Mouse (Mus musculus) cerebellum, adult 2 months (tissue): ENCODE measurements around the gene Trhde. TPM values are rescaled to one million over a fixed set of nuclear protein-coding genes. Genes with fewer than 3 reads are reported as not detected.

Source experiments
- DNase-seq, 2 experiments: peaks; one replicate each; pipeline ENCODE4 v3.0.0; 2021
- H3K27ac ChIP-seq: fragments of 200-500 bp; 2 replicates; pipeline ENCODE4 v1.5.1; 2012; ENCODE audit warnings: low read length, control low read depth, inconsistent platforms; ENCODE audit not compliant: insufficient read depth
- H3K27me3 ChIP-seq: fragments of 200-500 bp; 2 replicates; pipeline ENCODE4 v1.6.1; 2012; ENCODE audit warnings: inconsistent platforms, mild to moderate bottlenecking, low read length, moderate library complexity; ENCODE audit not compliant: control insufficient read depth, insufficient read depth
- H3K4me1 ChIP-seq: fragments of 200-500 bp; 2 replicates; pipeline ENCODE4 v1.6.1; 2011; ENCODE audit warnings: low read length; ENCODE audit not compliant: control insufficient read depth, insufficient read depth
- H3K4me3 ChIP-seq: fragments of 200-500 bp; replicated peaks from 2 replicates; pipeline ENCODE3; 2011; ENCODE audit warnings: mild to moderate bottlenecking, low read depth, low read length, control low read depth; ENCODE audit not compliant: insufficient read depth
- CTCF ChIP-seq: fragments of 200-500 bp; IDR thresholded peaks from 2 replicates; pipeline ENCODE4 v1.5.1; 2011; ENCODE audit warnings: low read depth, mild to moderate bottlenecking, control low read depth, low read length, moderate library complexity, borderline replicate concordance; ENCODE audit not compliant: insufficient read depth
- POLR2A ChIP-seq: fragments of 200-500 bp; IDR thresholded peaks from 2 replicates; pipeline ENCODE4 v1.6.1; 2011; ENCODE audit warnings: low read length, control low read depth, borderline replicate concordance; ENCODE audit not compliant: insufficient read depth
- WGBS: fragments of 180-500 bp; shearing (Covaris S2); methylation state at CpG from one replicate; pipeline ENCODE4 v1.1.7; 2018; 5-methylcytosine and 5-hydroxymethylcytosine counted together
- polyA plus RNA-seq: library from polyadenylated mRNA; depleted of rRNA; stranded (reverse); fragments of >200 nt; gene quantifications from 2 replicates; pipeline ENCODE4 v1.2.3, GENCODE M21; 2012

Trhde gene
- polyA plus RNA-seq, 1 experiment, result 16.9 TPM

GRCm38 (mm10) chr10:114488806-114489205 lies 313.3 kb downstream of the Trhde start:
- H3K4me1 ChIP-seq, result no peaks in the 10 kb centered on the region
- 62% methylated on average over 4 of the region's 4 CpGs for WGBS
- H3K27me3 ChIP-seq, result no peaks in the 10 kb centered on the region
- H3K4me3 ChIP-seq, result no peak overlapping the region
- no peak overlapping the region for H3K27ac ChIP-seq
- TF ChIP-seq CTCF (no peak), POLR2A (no peak)
- DNase-seq, result no peak

- Histone ChIP-seq H3K4me1 (no peaks in the 10 kb centered on the region), H3K27me3 (no peaks in the 10 kb centered on the region), H3K4me3 (no peak overlapping the region), H3K27ac (no peak overlapping the region)
- DNase-seq, result no peak
- TF ChIP-seq CTCF, result peak; percentile 17; the same call in 1 of the 2 replicates
- no peak for TF ChIP-seq POLR2A
- WGBS, result 76% methylated on average over 3 of the region's 3 CpGs
Measured at GRCm38 (mm10) chr10:114455591-114455990, 346.5 kb downstream of the Trhde start.

- WGBS, result 81% methylated on average over 6 of the region's 6 CpGs
- Histone ChIP-seq H3K27ac (no peak overlapping the region), H3K4me1 (no peaks in the 10 kb centered on the region), H3K4me3 (no peak overlapping the region), H3K27me3 (no peaks in the 10 kb centered on the region)
- no peak for DNase-seq
- TF ChIP-seq CTCF (no peak), POLR2A (no peak)
Measured at GRCm38 (mm10) chr10:114448116-114448515, 354.0 kb downstream of the Trhde start.

GRCm38 (mm10) chr10:114418956-114419530 lies 383.1 kb downstream of the Trhde start:
- DNase-seq, result no peak
- Histone ChIP-seq H3K27ac (no peak overlapping the region), H3K4me3 (no peak overlapping the region), H3K27me3 (no peaks in the 10 kb centered on the region), H3K4me1 (no peaks in the 10 kb centered on the region)
- WGBS, result 83% methylated on average over 3 of the region's 3 CpGs
- no peak for TF ChIP-seq POLR2A
- no peak for TF ChIP-seq CTCF

GRCm38 (mm10) chr10:114415717-114416116 lies 386.4 kb downstream of the Trhde start:
- no peaks in the 10 kb centered on the region for H3K27me3 ChIP-seq
- 86% methylated on average over 2 of the region's 2 CpGs for WGBS
- H3K4me1 ChIP-seq, result no peaks in the 10 kb centered on the region
- TF ChIP-seq POLR2A, result no peak
- no peak for TF ChIP-seq CTCF
- no peak for DNase-seq
- no peak overlapping the region for H3K27ac ChIP-seq
- H3K4me3 ChIP-seq, result no peak overlapping the region

GRCm38 (mm10) chr10:114405260-114405659 lies 396.8 kb downstream of the Trhde start:
- no peaks in the 10 kb centered on the region for H3K27me3 ChIP-seq
- no peak overlapping the region for H3K4me3 ChIP-seq
- H3K4me1 ChIP-seq, result no peaks in the 10 kb centered on the region
- no peak for TF ChIP-seq POLR2A
- TF ChIP-seq CTCF, result no peak
- no peak for DNase-seq
- H3K27ac ChIP-seq, result no peak overlapping the region
- WGBS, result 61% methylated on average over 7 of the region's 7 CpGs

GRCm38 (mm10) chr10:114403795-114404194 lies 398.3 kb downstream of the Trhde start:
- no peak overlapping the region for H3K4me3 ChIP-seq
- H3K27me3 ChIP-seq, result no peaks in the 10 kb centered on the region
- no peak overlapping the region for H3K27ac ChIP-seq
- DNase-seq, result no peak
- no peaks in the 10 kb centered on the region for H3K4me1 ChIP-seq
- TF ChIP-seq CTCF (no peak), POLR2A (no peak)
- WGBS, result 74% methylated on average over 2 of the region's 2 CpGs

GRCm38 (mm10) chr10:114370804-114371203 lies 431.3 kb downstream of the Trhde start:
- Histone ChIP-seq H3K27me3 (no peaks in the 10 kb centered on the region), H3K4me3 (no peak overlapping the region), H3K4me1 (no peaks in the 10 kb centered on the region), H3K27ac (no peak overlapping the region)
- DNase-seq, result no peak
- WGBS, result 74% methylated on average over 3 of the region's 3 CpGs
- TF ChIP-seq CTCF (no peak), POLR2A (no peak)

GRCm38 (mm10) chr10:114363442-114363841 lies 438.7 kb downstream of the Trhde start:
- TF ChIP-seq CTCF (no peak), POLR2A (no peak)
- DNase-seq, result no peak
- no peak overlapping the region for H3K4me3 ChIP-seq
- no peaks in the 10 kb centered on the region for H3K4me1 ChIP-seq
- no peaks in the 10 kb centered on the region for H3K27me3 ChIP-seq
- no peak overlapping the region for H3K27ac ChIP-seq
- 23% methylated on average over 6 of the region's 6 CpGs for WGBS
